Mouse (Mus musculus) monocyte, adult 5-6 weeks (primary cell): ENCODE results near the gene Arl6. TPM values are rescaled to one million over a fixed set of nuclear protein-coding genes. Genes with fewer than 3 reads are reported as not detected.

ENCODE experiments used
- ATAC-seq: fragments of 153-309, 156-312 bp; replicated peaks from 2 replicates; pipeline ENCODE4 v1.8.0; 2017; ENCODE audit warnings: mild to moderate bottlenecking; ENCODE audit not compliant: low TSS enrichment, insufficient number of reproducible peaks, severe bottlenecking, poor library complexity, low FRiP score
- total RNA-seq: library from RNA; stranded (forward); fragments of 200-1000, 200-491, 200-594 nt; gene quantifications from 3 replicates; pipeline ENCODE4 v1.2.3, GENCODE M21; 2017

Gene Arl6
- total RNA-seq, result 0.38 to 1.2 TPM in 2 of 3 replicates, not detected in the other

DNA sequence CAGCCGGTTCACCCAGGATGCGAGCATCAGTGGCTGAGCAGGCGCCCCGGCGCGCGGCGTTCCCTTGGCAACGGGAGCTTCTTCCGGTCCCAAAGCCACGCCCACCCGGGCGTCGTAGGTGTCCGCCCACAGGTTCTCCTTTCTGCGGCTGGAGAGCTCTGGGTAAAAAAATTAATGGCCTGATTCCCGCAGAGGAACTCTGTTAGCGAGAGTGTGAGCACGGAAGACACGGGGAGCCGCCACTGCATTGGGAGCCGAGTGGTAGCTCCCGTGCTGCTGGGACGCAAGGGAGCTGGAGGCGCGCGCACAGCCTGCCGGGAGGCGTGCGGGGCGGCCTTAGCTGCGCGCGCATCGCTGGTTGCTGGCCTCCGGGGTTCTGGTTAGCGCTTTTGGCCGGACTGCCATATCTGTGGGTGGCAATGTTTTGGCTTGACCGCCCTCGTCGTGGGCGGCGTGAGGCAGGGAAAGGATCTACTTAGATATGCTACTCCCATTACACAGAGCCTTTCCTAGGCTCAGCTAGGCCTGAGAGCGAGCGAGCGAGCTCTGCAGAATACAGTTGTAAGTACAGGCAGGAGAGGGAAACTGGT lies at the start of gene Arl6:
Gene Arl6, minus strand, starts transcription at position 290 of the 590 bp plus-strand sequence.
- peak; percentile 93 for ATAC-seq

GRCm38 (mm10) chr16:59685135-59685534 lies 45.9 kb upstream of the Arl6 start:
- ATAC-seq, result no peak

GRCm38 (mm10) chr16:59683434-59683833 lies 44.2 kb upstream of the Arl6 start:
- ATAC-seq, result no peak

GRCm38 (mm10) chr16:59682216-59682891 lies 43.2 kb upstream of the Arl6 start:
- ATAC-seq, result no peak

GRCm38 (mm10) chr16:59666938-59667337 lies 27.7 kb upstream of the Arl6 start:
- ATAC-seq, result no peak

- no peak for ATAC-seq
Measured at GRCm38 (mm10) chr16:59643766-59644165, 4.6 kb upstream of the Arl6 start.

DNA sequence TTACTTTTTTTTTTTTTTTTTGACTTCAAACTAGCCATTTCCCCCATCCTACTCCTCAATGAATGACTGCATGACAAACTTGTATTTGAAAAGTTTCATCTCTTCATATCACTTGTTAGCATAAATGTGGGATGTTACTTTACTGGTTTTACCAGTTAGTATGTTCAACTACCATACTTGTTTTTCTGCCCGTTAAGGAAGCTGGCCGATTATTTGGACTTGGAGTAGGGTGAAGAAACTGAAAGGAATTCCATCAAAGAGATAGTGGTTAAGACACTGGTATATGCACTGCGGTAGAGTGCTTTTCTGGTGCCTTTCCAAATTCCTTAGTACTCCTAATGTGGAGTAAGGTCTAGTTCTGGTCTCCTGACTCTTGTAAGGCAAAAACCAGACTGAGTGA lies 794 bp upstream of the Arl6 start:
- no peak for ATAC-seq

DNA sequence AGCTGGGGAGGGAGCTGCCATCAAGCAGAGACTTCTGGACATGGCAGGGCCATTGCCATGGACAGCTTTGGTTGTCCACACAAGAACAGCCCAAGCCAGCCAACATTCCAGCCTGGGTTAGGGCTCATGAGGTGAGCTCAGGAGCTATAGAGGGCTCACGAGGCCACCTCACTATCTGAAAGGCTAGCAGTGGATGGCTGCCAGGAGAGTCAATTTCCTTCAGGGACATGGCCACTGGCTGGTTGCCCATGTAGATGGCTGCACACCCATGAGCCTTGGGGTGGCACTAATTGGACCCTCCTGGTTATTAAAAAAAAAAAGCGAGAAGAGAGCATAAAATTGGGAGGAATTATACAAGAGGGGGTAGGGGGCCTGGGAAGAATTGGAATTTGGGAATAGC lies 4.6 kb downstream of the Arl6 start:
- no peak for ATAC-seq

DNA sequence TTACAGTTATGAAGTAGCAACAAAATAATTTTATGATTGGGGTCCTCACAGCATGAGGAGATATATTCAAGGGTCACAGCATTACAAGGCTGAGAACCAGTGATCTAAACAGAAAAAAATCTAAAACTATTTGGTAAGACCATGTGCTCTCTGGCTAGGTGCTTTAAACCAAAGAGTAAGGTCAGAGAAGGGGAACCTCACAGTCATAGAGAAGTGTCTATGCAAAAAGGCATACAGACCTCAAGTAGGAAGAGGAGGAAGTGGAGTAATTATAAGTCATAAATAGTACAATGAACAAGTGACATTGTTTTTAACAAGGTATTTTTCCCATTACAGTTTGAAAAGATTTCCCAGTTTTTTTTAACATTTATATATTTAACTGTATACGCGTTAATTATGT lies 17.6 kb downstream of the Arl6 start:
- 0 out of 2 replicates have a peak, but pooled peaks have one; percentile 40 for ATAC-seq

GRCm38 (mm10) chr16:59617167-59617566 lies 22.0 kb downstream of the Arl6 start:
- peak; percentile 74 for ATAC-seq

GRCm38 (mm10) chr16:59615675-59616074 lies 23.5 kb downstream of the Arl6 start:
- ATAC-seq, result no peak

DNA sequence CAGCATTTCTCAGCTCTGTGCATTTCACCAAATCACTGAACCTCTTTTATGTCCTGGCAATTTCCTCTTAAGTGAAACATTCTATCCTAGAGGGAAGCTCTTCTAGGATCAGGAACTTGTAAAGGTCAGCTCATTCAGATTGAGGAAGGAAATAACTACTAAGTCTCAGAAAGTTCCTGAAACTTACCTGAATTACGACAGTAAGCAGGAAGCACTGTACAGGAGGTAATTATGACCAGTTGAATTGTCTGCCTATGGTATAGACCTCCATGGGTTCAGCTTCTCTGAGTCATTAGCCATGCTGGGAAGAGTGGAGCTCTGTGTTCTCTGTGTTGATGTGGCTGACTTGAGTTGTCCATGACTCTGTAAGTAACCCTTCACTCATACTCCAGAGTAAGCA lies 28.4 kb downstream of the Arl6 start:
- peak; percentile 53; the same call in 1 of the 2 replicates for ATAC-seq

GRCm38 (mm10) chr16:59604078-59604781 lies 35.0 kb downstream of the Arl6 start:
- peak; percentile 87 for ATAC-seq

GRCm38 (mm10) chr16:59600311-59601251 lies 38.6 kb downstream of the Arl6 start, which contains the start of gene Crybg3:
Crybg3 (minus strand) TSS chr16:59600979.
- peak; percentile 64 for ATAC-seq

- no peak for ATAC-seq
Measured at GRCm38 (mm10) chr16:59599411-59600265, 39.6 kb downstream of the Arl6 start.

DNA sequence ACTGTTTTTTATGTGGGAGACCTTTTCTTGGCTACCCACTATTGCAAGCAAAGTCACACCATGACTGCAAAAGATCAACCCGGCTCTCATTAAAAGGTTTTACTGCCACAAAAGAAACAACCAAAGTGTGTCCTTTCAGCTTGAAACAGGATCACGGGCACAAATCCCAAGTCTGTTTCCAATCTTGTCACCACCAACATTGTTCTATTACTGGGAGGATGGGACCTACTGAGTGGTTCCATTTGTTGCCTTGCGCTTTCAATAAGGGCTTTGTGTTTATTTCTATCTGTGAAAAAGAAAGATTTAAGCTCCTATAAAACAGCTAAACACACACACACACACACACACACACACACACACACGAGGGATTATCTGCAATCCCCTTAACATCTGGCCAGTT lies 40.2 kb downstream of the Arl6 start:
- ATAC-seq, result no peak

GRCm38 (mm10) chr16:59597256-59597655 lies 41.9 kb downstream of the Arl6 start:
- no peak for ATAC-seq

- ATAC-seq, result no peak
Measured at GRCm38 (mm10) chr16:59594714-59595113, 44.5 kb downstream of the Arl6 start.
